Mouse (Mus musculus) CH12.LX (cell line): Measurements from ENCODE around the gene Itga6. TPM values are rescaled to one million over a fixed set of nuclear protein-coding genes. Genes with fewer than 3 reads are reported as not detected.

ENCODE experiments used
- DNase-seq: peaks from one replicate; pipeline ENCODE4 v3.0.0-alpha.2; 2013; ENCODE audit errors: extremely low read depth
- H3K27ac ChIP-seq: 2 replicates; pipeline ENCODE4 v1.5.1; 2012; ENCODE audit warnings: low read depth, mild to moderate bottlenecking, control low read depth, moderate library complexity; ENCODE audit not compliant: insufficient read depth
- H3K27me3 ChIP-seq: replicated peaks from 2 replicates; pipeline ENCODE3; 2012; ENCODE audit warnings: inconsistent platforms
- H3K36me3 ChIP-seq, 2 experiments: replicated peaks in 1 of 2; 2 replicates each; pipeline versions ENCODE3 to v1.6.1; 2012; ENCODE audit warnings: inconsistent platforms in 1 of 2, low read length in 1 of 2, mild to moderate bottlenecking in 1 of 2, mixed read lengths in 1 of 2, moderate library complexity in 1 of 2; ENCODE audit not compliant: control insufficient read depth in 1 of 2, insufficient read depth in 1 of 2
- H3K4me1 ChIP-seq, 2 experiments: 2 replicates each; pipeline ENCODE4 v1.6.1; 2012; ENCODE audit warnings: inconsistent platforms in 1 of 2, moderate library complexity in 1 of 2; ENCODE audit not compliant: insufficient read depth in 2 of 2, control insufficient read depth in 1 of 2
- H3K4me2 ChIP-seq: 2 replicates; pipeline ENCODE4 v1.6.1; 2012; ENCODE audit warnings: low read depth, mild to moderate bottlenecking, control low read depth; ENCODE audit not compliant: poor library complexity, insufficient read depth, severe bottlenecking
- H3K4me3 ChIP-seq, 3 experiments: fragments of 150-350 bp in 1 of 3; sonication (generic) in 1 of 3; replicated peaks in 1 of 3; 2 replicates each; pipeline versions ENCODE3 to v1.5.1; 2011 to 2012; ENCODE audit warnings: low read depth in 2 of 3, low read length in 2 of 3, mild to moderate bottlenecking in 2 of 3, moderate library complexity in 2 of 3, control low read depth in 1 of 3, improper control_type of control experiment in 1 of 3, inconsistent platforms in 1 of 3, mixed read lengths in 1 of 3; ENCODE audit not compliant: poor library complexity in 1 of 3
- H3K79me2 ChIP-seq: replicated peaks from 2 replicates; pipeline ENCODE4 v1.6.1; 2012; ENCODE audit warnings: mild to moderate bottlenecking, moderate library complexity; ENCODE audit not compliant: control insufficient read depth, poor library complexity, insufficient read depth, severe bottlenecking; ENCODE audit errors: extremely low read depth
- H3K9ac ChIP-seq: 2 replicates; pipeline ENCODE4 v1.6.1; 2012; ENCODE audit warnings: low read depth, mild to moderate bottlenecking, control low read depth, moderate library complexity; ENCODE audit not compliant: insufficient read depth
- H3K9me3 ChIP-seq: replicated peaks from 2 replicates; pipeline ENCODE3; 2012; ENCODE audit warnings: low read length, inconsistent platforms, mixed read lengths
- CHD2 ChIP-seq: IDR thresholded peaks from 2 replicates; pipeline ENCODE4 v1.6.1; 2011; ENCODE audit warnings: low read length, improper control_type of control experiment
- CTCF ChIP-seq, 2 experiments: IDR thresholded peaks in 1 of 2; conservative IDR thresholded peaks in 1 of 2; 2 replicates each; pipeline ENCODE4 v1.5.1; 2011 to 2012; ENCODE audit warnings: low read depth in 2 of 2, low read length in 2 of 2, improper control_type of control experiment in 1 of 2, inconsistent platforms in 1 of 2, mild to moderate bottlenecking in 1 of 2, moderate library complexity in 1 of 2
- E2F4 ChIP-seq: IDR thresholded peaks from 2 replicates; pipeline ENCODE4 v1.6.1; 2011; ENCODE audit warnings: low read depth, low read length, improper control_type of control experiment; ENCODE audit not compliant: insufficient replicate concordance
- HCFC1 ChIP-seq: IDR thresholded peaks from 2 replicates; pipeline ENCODE4 v1.6.1; 2012; ENCODE audit warnings: low read depth, mild to moderate bottlenecking, inconsistent platforms, low read length, improper control_type of control experiment
- IRF4 ChIP-seq: IDR thresholded peaks from 2 replicates; pipeline ENCODE4 v1.6.1; 2014; ENCODE audit warnings: low read depth, mild to moderate bottlenecking, inconsistent platforms, low read length, improper control_type of control experiment
- MAFK ChIP-seq: IDR thresholded peaks from 2 replicates; pipeline ENCODE4 v1.6.1; 2011; ENCODE audit warnings: low read length, improper control_type of control experiment; ENCODE audit not compliant: insufficient replicate concordance
- NELFE ChIP-seq: IDR thresholded peaks from 2 replicates; pipeline ENCODE4 v1.6.1; 2011; ENCODE audit warnings: low read depth, low read length, improper control_type of control experiment
- PAX5 ChIP-seq: IDR thresholded peaks from 2 replicates; pipeline ENCODE4 v1.6.1; 2012; ENCODE audit warnings: low read length, inconsistent platforms, mixed read lengths
- POLR2A ChIP-seq: IDR thresholded peaks from 2 replicates; pipeline ENCODE4 v1.6.1; 2011; ENCODE audit warnings: low read depth, mild to moderate bottlenecking, improper control_type of control experiment, low read length
- POLR2AphosphoS2 ChIP-seq: IDR thresholded peaks from 2 replicates; pipeline ENCODE4 v1.6.1; 2011; ENCODE audit warnings: low read depth, low read length, improper control_type of control experiment
- SIN3A ChIP-seq: IDR thresholded peaks from 2 replicates; pipeline ENCODE4 v1.6.1; 2012; ENCODE audit warnings: low read length, improper control_type of control experiment, inconsistent platforms
- TBP ChIP-seq: conservative IDR thresholded peaks from 2 replicates; pipeline ENCODE4 v1.6.1; 2011; ENCODE audit warnings: low read depth, low read length, improper control_type of control experiment
- USF2 ChIP-seq: conservative IDR thresholded peaks from 2 replicates; pipeline ENCODE4 v1.6.1; 2011; ENCODE audit warnings: low read depth, low read length, improper control_type of control experiment
- ZC3H11A ChIP-seq: IDR thresholded peaks from 2 replicates; pipeline ENCODE4 v1.6.1; 2012; ENCODE audit warnings: low read depth, mild to moderate bottlenecking, inconsistent platforms, low read length, improper control_type of control experiment
- dilution Hi-C: fragments of 300-500 bp; cut with MboI; formaldehyde crosslinking; loops from 2 replicates; pipeline ENCODE4 v1.14.3; 2020; ENCODE audit warnings: low sequenced_read_pairs; ENCODE audit not compliant: extremely low pct_unique_long_range_greater_than_20kb, extremely low pct_ligation_motif_present
- in situ Hi-C: fragments of 300-500 bp; cut with MboI; formaldehyde crosslinking; loops from 3 replicates; pipeline ENCODE4 v1.14.3; 2019; ENCODE audit warnings: low sequenced_read_pairs, low pct_ligation_motif_present, low pct_unique_long_range_greater_than_20kb, mixed read lengths
- polyA plus RNA-seq: library from polyadenylated mRNA; unstranded; fragments of >175 nt; gene quantifications from 2 replicates; pipeline ENCODE4 v1.2.1, GENCODE M21; 2012; ENCODE audit warnings: low read depth; ENCODE audit not compliant: insufficient read length
- total RNA-seq, 2 experiments: library from RNA; depleted of rRNA; stranded (reverse); fragments of 300-350 nt in 1 of 2; fragments of >200 nt in 1 of 2; gene quantifications; 2 replicates each; pipeline ENCODE4 v1.2.3; 2012 to 2014

The Itga6 gene
- total and polyA plus RNA-seq, 3 experiments, result 6.1 to 13.9 (median 10.9) TPM

- TF ChIP-seq NELFE (no peak), SIN3A (no peak), PAX5 (no peak), POLR2AphosphoS2 (no peak), IRF4 (no peak), ZC3H11A (no peak), POLR2A (no peak), E2F4 (no peak), HCFC1 (no peak), USF2 (no peak)
- TF ChIP-seq, all 38 proteins: peak for 0
- no peaks in the 10 kb centered on the region for H3K36me3 ChIP-seq
- no peaks in the 10 kb centered on the region for H3K79me2 ChIP-seq
- no peak for DNase-seq
- no peaks in the 10 kb centered on the region for H3K27me3 ChIP-seq
- H3K4me3 ChIP-seq, result no peak overlapping the region
- dilution Hi-C loops, result no loop called here
- H3K27ac ChIP-seq, result no peak overlapping the region
- H3K4me2 ChIP-seq, result no peak overlapping the region
- H3K9ac ChIP-seq, result no peak overlapping the region
- in situ Hi-C loops, result no loop called here
- peaks cover 3 to 8% of the 10 kb centered on the region in 2 experiments; a peak in 3 of 4 replicates for H3K4me1 ChIP-seq
- no peaks in the 10 kb centered on the region for H3K9me3 ChIP-seq
Observed at GRCm38 (mm10) chr2:71802131-71802530, 56.7 kb downstream of the Itga6 start.

DNA sequence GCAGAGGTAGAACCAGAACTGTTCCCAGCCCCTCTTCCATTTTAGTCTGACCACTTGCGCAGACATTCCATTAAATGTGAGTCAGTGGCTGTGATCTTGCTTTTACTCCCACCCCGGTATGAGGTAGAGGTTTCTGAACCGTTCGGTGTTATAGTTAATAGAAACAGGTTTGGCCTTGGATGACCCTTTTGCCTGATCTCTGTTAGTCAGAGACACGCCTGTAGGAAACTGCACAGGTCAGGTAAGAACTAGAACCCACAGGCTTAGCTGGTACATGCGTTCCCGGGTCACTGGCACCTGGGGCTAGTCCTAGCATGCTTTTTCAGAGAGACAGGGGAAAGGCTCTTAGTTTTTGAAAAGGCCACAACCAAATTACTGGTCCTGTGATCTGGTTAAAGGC, 59.7 kb downstream of the Itga6 start:
- in situ Hi-C loops (no loop called here), dilution Hi-C loops (no loop called here)
- no peak for DNase-seq
- no peaks in the 10 kb centered on the region for H3K27me3 ChIP-seq
- no peaks in the 10 kb centered on the region for H3K9me3 ChIP-seq
- H3K36me3 ChIP-seq, result no peaks in the 10 kb centered on the region
- H3K79me2 ChIP-seq, result no peaks in the 10 kb centered on the region
- H3K9ac ChIP-seq, result no peak overlapping the region
- H3K27ac ChIP-seq, result no peak overlapping the region
- TF ChIP-seq E2F4, result no peak
- no peak for TF ChIP-seq POLR2AphosphoS2
- TF ChIP-seq CHD2, result no peak
- no peak for TF ChIP-seq MAFK
- no peak overlapping the region for H3K4me2 ChIP-seq
- H3K4me1 ChIP-seq, result peaks cover 3 to 11% of the 10 kb centered on the region in 2 experiments; a peak in 3 of 4 replicates
- no peak overlapping the region for H3K4me3 ChIP-seq

- Histone ChIP-seq H3K27me3 (no peaks in the 10 kb centered on the region), H3K4me2 (no peak overlapping the region), H3K4me3 (no peak overlapping the region), H3K27ac (no peak overlapping the region), H3K9ac (no peak overlapping the region), H3K36me3 (no peaks in the 10 kb centered on the region), H3K4me1 (peaks cover 0 to 12% of the 10 kb centered on the region in 2 experiments; a peak in 2 of 4 replicates), H3K9me3 (no peaks in the 10 kb centered on the region), H3K79me2 (no peaks in the 10 kb centered on the region)
- dilution Hi-C loops, result no loop called here
- DNase-seq, result no peak
- in situ Hi-C loops, result no loop called here
- TF ChIP-seq HCFC1 (no peak), CTCF (conservative IDR thresholded peaks at IDR 0.05 in 1 of 2, IDR thresholded peaks at IDR 0.05 in 1 of 2; ENCODE audit: low read depth in 2 of 2, low read length in 2 of 2) (no peak), TBP (no peak)
Observed at GRCm38 (mm10) chr2:71805611-71806567, 60.5 kb downstream of the Itga6 start.
